Mouse (Mus musculus) heart, embryonic 16.5 days (tissue): ENCODE results near the gene Vti1b. TPM values are rescaled to one million over a fixed set of nuclear protein-coding genes. Genes with fewer than 3 reads are reported as not detected.

Experiments used
- ATAC-seq: fragments of 200-750 bp; cut with Nextera tagmentation; replicated peaks from 2 replicates; pipeline ENCODE4 v1.8.0; 2017; ENCODE audit warnings: moderate number of reproducible peaks; ENCODE audit not compliant: insufficient read depth, low FRiP score; ENCODE audit errors: extremely low read depth
- H3K27ac ChIP-seq: fragments of 300-500 bp; sonication (generic); 2 replicates; pipeline ENCODE4 v1.5.1; 2014; ENCODE audit warnings: mild to moderate bottlenecking, low read length, control low read depth, moderate library complexity
- H3K27me3 ChIP-seq: fragments of 300-500 bp; sonication (generic); 2 replicates; pipeline ENCODE4 v1.6.1; 2014; ENCODE audit warnings: low read length, mixed read lengths; ENCODE audit not compliant: control insufficient read depth, insufficient read depth
- H3K36me3 ChIP-seq: fragments of 300-500 bp; sonication (generic); 2 replicates; pipeline ENCODE4 v1.6.1; 2014; ENCODE audit not compliant: control insufficient read depth, insufficient read depth
- H3K4me1 ChIP-seq: fragments of 300-500 bp; sonication (generic); 2 replicates; pipeline ENCODE4 v1.6.1; 2014; ENCODE audit warnings: low read length, mixed read lengths; ENCODE audit not compliant: control insufficient read depth, insufficient read depth
- H3K4me2 ChIP-seq: fragments of 300-500 bp; sonication (generic); 2 replicates; pipeline ENCODE4 v1.6.1; 2014; ENCODE audit warnings: low read depth, mild to moderate bottlenecking, control low read depth, low read length
- H3K4me3 ChIP-seq: fragments of 300-500 bp; sonication (generic); 2 replicates; pipeline ENCODE4 v1.5.1; 2014; ENCODE audit warnings: mild to moderate bottlenecking, control low read depth, low read length
- H3K9ac ChIP-seq: fragments of 300-500 bp; sonication (generic); 2 replicates; pipeline ENCODE4 v1.6.1; 2014; ENCODE audit warnings: low read length, control low read depth
- H3K9me3 ChIP-seq: fragments of 300-500 bp; sonication (generic); replicated peaks from 2 replicates; pipeline ENCODE4 v1.6.1; 2016; ENCODE audit warnings: low read length; ENCODE audit not compliant: control insufficient read depth
- WGBS: fragments of 180-500 bp; shearing (Covaris S2); extraction: QIAGEN DNeasy Blood & Tissue Kit; methylation state at CpG from one replicate; pipeline ENCODE4 v1.1.7; 2014; 5-methylcytosine and 5-hydroxymethylcytosine counted together
- polyA plus RNA-seq: library from polyadenylated mRNA; unstranded; fragments of >200 nt; fragmentation: Nextera tagmentation; extraction: Ambion mirVana; gene quantifications from 2 replicates; pipeline ENCODE4 v1.2.1, GENCODE M21; 2015

Vti1b gene
- polyA plus RNA-seq = 85.3 and 98.8 TPM in 2 replicates

DNA sequence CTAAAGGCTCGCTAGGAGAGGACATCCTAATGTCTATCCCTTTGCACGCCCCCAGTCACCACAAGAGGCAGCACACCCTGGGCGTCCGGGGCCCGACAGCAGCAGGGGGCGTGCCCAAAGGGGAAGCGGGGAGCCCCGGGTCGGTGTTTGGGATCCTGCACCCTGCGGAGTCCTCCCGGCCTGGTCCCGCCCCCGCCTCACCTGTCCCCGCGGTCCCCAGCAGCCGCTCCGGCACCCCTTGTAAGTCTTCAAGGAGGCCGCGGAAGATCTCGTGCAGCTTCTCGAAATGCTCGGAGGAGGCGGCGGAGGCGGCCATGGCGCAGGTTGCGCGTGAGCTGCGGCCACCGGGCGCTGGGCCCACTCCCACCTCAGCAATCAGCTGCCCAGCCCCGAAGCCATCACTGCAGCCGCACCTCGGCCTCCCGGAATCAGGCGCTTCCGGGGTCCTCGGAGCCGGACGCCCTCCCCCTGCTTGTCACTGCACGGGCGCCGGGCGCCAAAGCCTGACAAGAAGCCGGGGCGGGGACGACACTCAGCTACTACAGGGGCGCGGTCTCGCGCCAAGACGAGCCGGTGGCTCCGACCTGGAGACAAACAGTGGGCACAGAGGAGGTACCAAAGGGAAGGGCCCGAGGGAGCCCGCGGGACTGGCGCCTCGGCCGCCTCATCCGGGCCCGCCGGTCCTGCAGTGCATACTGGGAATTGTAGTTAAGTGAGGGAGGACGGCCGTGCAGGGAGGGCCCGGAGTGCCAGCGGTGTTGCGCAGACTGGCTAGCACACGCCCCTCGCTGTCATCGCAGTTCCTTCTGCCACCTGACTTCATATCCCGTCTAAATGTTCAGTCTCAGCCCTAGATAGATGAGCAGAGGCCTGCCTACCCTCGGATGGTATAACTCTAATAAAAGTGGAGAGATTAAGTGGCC is at the start of gene Vti1b:
Gene Vti1b, minus strand, starts transcription at position 649 of the 923 bp plus-strand sequence.
- peak within 1 kb of the TSS; percentile 94 for H3K9ac ChIP-seq
- H3K36me3 ChIP-seq = peaks cover 15% of the 10 kb centered on the region
- WGBS = under 1% methylated on average over 73 of the region's 73 CpGs
- no peaks in the 10 kb centered on the region for H3K9me3 ChIP-seq
- peak within 1 kb of the TSS; percentile 100 for H3K4me3 ChIP-seq
- H3K27me3 ChIP-seq = no peaks in the 10 kb centered on the region
- H3K4me2 ChIP-seq = peak within 1 kb of the TSS; percentile 86
- ATAC-seq = peak; percentile 97
- peaks cover 7% of the 10 kb centered on the region for H3K4me1 ChIP-seq
- peak within 1 kb of the TSS; percentile 96 for H3K27ac ChIP-seq

DNA sequence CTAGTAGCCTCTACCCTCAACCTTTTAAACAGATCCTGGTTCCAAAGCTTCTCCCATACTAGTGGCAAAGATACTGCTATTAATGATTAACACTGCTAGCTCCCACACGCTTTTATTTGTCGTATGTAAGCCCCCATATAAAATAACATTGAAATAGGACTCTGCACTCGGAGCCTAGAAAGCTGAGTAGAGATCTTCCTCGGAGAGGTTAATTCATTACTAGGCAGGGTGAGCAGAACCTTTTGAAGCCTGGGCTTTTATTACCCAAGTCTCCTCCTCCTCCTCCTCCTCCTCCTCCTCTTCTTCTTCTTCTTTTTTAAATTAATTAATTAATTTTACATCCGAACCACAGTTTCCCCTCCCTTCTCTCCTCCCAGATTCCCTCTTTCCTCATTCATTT is 45.0 kb upstream of the Vti1b start:
- Histone ChIP-seq H3K4me1 (no peaks in the 10 kb centered on the region), H3K27ac (no peak overlapping the region), H3K9me3 (no peaks in the 10 kb centered on the region), H3K4me2 (no peak overlapping the region), H3K27me3 (no peaks in the 10 kb centered on the region), H3K36me3 (no peaks in the 10 kb centered on the region), H3K9ac (no peak overlapping the region), H3K4me3 (no peak overlapping the region)
- 66% methylated on average over 5 of the region's 5 CpGs for WGBS
- no peak for ATAC-seq

DNA sequence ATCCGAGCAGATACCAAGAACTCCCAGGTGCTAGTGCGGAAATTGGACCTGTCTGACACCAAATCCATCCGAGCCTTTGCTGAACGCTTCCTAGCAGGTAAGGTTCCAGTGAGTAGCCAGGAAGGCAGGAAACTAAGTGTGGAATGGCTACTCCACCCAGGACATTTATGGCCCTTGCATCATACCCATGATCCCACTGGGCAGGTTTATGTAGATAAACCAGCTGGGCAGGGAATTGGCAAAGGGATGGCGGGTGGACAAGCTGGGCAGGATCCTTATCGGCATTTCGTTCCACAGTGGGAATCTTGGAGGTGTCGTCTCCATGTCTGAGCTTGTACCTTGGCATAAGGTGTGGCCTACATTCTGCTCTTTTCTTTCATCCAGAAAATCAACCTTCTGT is 39.0 kb upstream of the Vti1b start:
- ATAC-seq = no peak
- 80% methylated on average over 8 of the region's 8 CpGs for WGBS
- H3K4me2 ChIP-seq = no peak overlapping the region

DNA sequence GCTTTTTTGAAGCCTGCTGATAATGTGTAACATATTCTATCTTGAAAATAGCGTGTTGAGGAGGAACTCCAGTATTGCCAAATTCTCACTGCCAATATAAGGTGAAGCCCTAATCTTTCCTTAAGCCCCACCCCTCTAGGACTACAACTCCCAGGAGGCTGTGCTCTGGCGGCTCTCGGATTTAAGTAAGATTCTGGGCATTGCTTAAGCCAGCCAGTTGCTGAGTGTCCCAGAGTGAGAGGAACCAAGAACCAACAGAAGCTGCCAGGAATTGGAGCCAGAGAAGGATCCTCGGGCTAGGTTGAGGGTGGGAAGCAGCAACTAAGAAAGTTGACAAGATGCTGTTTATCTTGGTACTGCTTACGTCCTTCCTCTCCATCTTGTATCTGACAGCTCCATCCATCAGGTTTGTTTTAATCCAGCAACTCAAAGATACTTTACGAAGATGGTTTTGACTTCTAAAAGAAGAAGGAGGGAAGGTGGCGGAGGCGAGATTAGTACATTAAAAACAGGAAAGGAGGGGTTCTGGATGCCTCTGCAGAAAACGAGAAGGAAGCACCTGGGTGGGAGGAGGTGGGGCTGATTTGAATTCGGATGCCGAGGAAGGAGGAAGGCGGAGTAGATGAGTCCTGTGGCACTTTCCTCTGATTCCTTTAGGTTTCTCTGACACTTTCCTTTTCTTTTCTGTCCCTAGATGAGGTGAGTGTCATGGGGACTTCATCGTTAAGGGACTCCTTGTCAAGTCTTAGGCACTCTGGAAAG is 36.4 kb upstream of the Vti1b start, which contains the start of gene Rdh12:
Gene Rdh12, plus strand, starts transcription at position 212 of the 762 bp plus-strand sequence.
- Histone ChIP-seq H3K27me3 (no peaks in the 10 kb centered on the region), H3K9me3 (no peaks in the 10 kb centered on the region), H3K27ac (no peak within 1 kb of the TSS), H3K4me2 (peak within 1 kb of the TSS; percentile 84), H3K36me3 (no peaks in the 10 kb centered on the region), H3K4me1 (peaks cover 4% of the 10 kb centered on the region), H3K4me3 (peak within 1 kb of the TSS; percentile 57), H3K9ac (peak within 1 kb of the TSS; percentile 46)
- ATAC-seq = no peak; the same call in 1 of the 2 replicates
- 3% methylated on average over 13 of the region's 13 CpGs for WGBS

More for the DNA sequence above, 39.0 kb upstream of the Vti1b start:
- H3K27me3 ChIP-seq = no peaks in the 10 kb centered on the region
- H3K36me3 ChIP-seq = no peaks in the 10 kb centered on the region
- no peak overlapping the region for H3K4me3 ChIP-seq
- H3K9ac ChIP-seq = no peak overlapping the region
- peaks cover 4% of the 10 kb centered on the region for H3K4me1 ChIP-seq
- H3K9me3 ChIP-seq = no peaks in the 10 kb centered on the region
- H3K27ac ChIP-seq = no peak overlapping the region

DNA sequence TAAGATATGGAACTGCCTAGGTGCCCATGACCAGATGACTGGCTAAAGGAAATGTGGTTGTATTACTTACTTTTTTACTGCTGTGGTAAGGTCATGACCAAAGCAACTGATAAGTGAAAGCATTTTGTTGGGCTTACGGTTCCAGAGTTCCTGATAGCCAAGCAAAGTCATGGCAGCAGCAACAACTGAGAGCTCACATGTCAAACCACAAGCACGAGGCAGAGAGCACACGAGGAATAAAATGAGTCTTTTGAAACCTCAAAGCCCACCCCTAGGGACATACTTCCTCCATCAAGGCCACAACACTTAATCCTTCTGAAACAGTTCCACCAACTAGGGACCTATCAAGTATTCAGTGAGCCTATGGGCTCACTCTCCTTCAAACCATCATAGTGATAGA is 29.4 kb upstream of the Vti1b start:
- no peaks in the 10 kb centered on the region for H3K27me3 ChIP-seq
- no peaks in the 10 kb centered on the region for H3K36me3 ChIP-seq
- no peak overlapping the region for H3K9ac ChIP-seq
- no peaks in the 10 kb centered on the region for H3K9me3 ChIP-seq
- WGBS = 67% methylated on average over 3 of the region's 3 CpGs
- H3K4me1 ChIP-seq = no peaks in the 10 kb centered on the region
- no peak overlapping the region for H3K4me3 ChIP-seq
- H3K27ac ChIP-seq = no peak overlapping the region
- no peak overlapping the region for H3K4me2 ChIP-seq
- ATAC-seq = no peak

DNA sequence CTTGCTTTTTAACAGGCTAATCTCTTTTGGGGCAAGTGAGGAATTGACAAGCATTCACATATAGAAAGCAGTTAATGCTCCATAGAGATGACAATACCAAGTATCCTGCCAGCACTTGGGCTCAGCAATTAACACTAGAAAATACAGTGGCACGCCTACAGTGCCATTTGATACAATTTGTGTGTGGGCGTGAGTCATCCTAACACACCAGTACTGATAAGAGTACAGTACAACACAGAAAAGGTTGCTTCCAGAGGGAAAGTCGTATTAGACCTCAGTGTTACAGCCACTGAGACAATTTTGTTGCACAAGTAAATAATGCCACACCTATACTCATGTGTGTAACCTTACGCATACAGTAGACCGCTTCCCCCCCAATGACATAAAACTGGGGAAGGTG is 24.6 kb upstream of the Vti1b start:
- no peak for ATAC-seq
- 71% methylated on average over 5 of the region's 5 CpGs for WGBS
- no peak overlapping the region for H3K27ac ChIP-seq
- H3K36me3 ChIP-seq = no peaks in the 10 kb centered on the region
- H3K4me3 ChIP-seq = no peak overlapping the region
- H3K9ac ChIP-seq = no peak overlapping the region
- no peaks in the 10 kb centered on the region for H3K27me3 ChIP-seq
- no peaks in the 10 kb centered on the region for H3K4me1 ChIP-seq
- no peak overlapping the region for H3K4me2 ChIP-seq
- no peaks in the 10 kb centered on the region for H3K9me3 ChIP-seq

DNA sequence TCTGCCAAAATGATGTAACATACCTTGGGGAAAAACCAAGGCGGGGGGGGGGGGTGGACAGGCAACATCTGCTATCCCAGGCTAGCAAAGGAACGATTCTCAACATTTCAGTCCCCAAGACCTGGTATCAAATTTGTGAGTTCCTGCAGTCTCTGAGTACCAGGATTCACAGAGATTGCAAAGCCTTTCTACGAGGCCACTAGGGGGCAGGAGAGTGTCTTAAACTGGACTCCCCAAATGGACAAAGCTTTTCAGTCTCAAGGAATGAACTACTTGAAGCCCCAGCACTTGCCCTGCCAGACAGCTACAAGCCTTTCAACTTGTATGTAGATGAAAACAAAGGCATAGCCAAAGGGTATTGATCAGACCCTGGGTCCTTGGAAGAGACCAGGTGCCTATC is 21.0 kb upstream of the Vti1b start:
- H3K4me1 ChIP-seq = peaks cover 11% of the 10 kb centered on the region
- 1% methylated on average over 3 of the region's 3 CpGs for WGBS
- no peak overlapping the region for H3K9ac ChIP-seq
- no peaks in the 10 kb centered on the region for H3K27me3 ChIP-seq
- no peak overlapping the region for H3K4me2 ChIP-seq
- no peak overlapping the region for H3K27ac ChIP-seq
- H3K36me3 ChIP-seq = peaks cover under 1% of the 10 kb centered on the region; the same call in 1 of the 2 replicates
- ATAC-seq = no peak
- no peak overlapping the region for H3K4me3 ChIP-seq
- H3K9me3 ChIP-seq = no peaks in the 10 kb centered on the region

DNA sequence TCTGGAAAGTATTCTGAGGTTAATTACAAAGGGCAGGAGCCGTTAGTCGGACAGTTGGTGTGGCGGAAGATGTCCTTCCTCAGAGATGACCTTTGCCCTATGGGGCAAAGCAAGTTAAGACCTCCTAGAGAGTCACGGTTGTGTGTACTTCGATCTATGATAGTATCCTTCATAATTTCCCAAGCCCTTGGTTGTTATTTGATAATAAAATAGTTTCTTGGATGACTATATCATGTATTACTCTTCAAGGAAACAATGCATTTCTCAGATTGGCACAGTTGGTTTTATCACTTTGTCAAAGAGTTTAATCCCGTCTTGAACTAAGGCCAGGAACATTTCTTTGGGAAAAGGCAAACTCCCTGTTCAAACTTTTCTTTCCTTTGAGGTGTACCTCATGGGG is 19.7 kb upstream of the Vti1b start, which contains the start of gene Rdh11:
Gene Rdh11, minus strand, starts transcription at position 101 of the 400 bp plus-strand sequence.
- H3K27ac ChIP-seq = peak within 1 kb of the TSS; percentile 52
- H3K4me2 ChIP-seq = peak within 1 kb of the TSS; percentile 98
- H3K4me3 ChIP-seq = peak within 1 kb of the TSS; percentile 68
- no peaks in the 10 kb centered on the region for H3K9me3 ChIP-seq
- H3K36me3 ChIP-seq = peaks cover 11% of the 10 kb centered on the region
- WGBS = 60% methylated on average over 6 of the region's 6 CpGs
- 0 out of 2 replicates have a peak, but pooled peaks have one; percentile 1 for ATAC-seq
- peaks cover 11% of the 10 kb centered on the region for H3K4me1 ChIP-seq
- H3K9ac ChIP-seq = peak within 1 kb of the TSS; percentile 82
- no peaks in the 10 kb centered on the region for H3K27me3 ChIP-seq
